ENCODE assay signal across 7 mouse cellular contexts in genomic region chr1:53909118-53909517, GRCm38 (mm10).
DNase-seq lines count a peak whose midpoint lies in the region; ATAC-seq and TF ChIP-seq lines count a peak whose summit lies in the region.

No protein-coding gene starts in this region.

- no peaks in the 10 kb centered on the region for H3K27me3 ChIP-seq in G1E (ENCODE audit: insufficient read depth, low read length)

- 0 out of 2 replicates have a peak, but pooled peaks have one; percentile 22 for TF ChIP-seq CTCF in G1E (IDR thresholded peaks at IDR 0.05; ENCODE audit: low read depth, low read length)
- TF ChIP-seq CTCF in brain, embryonic 14.5 days (IDR thresholded peaks at IDR 0.05; ENCODE audit: borderline replicate concordance, extremely low read depth, insufficient read depth, insufficient read length): peak; percentile 29; the same call in 1 of the 2 replicates

- peak; percentile 24 for DNase-seq in left cerebral cortex, adult 11 months (ENCODE audit: low spot score)
- DNase-seq in left cerebral cortex, adult 8-10 months (ENCODE audit: low spot score in 2 of 2): no peak
- DNase-seq in G1E (ENCODE audit: low spot score): no peak
- peak; percentile 87 for DNase-seq in brain, embryonic 14.5 days (ENCODE audit: low read depth)
- DNase-seq in induced T-regulatory cell, adult 2 months (ENCODE audit: low read depth): peak; percentile 83
- peak; percentile 21 for DNase-seq in skeletal muscle tissue, adult 2 months (ENCODE audit: low read depth, low spot score)
- no peak for DNase-seq in adrenal gland, adult 8-10 months

- H3K36me3 ChIP-seq in G1E (replicated peaks): no peaks in the 10 kb centered on the region

- TF ChIP-seq POLR2A in brain, embryonic 14.5 days (IDR thresholded peaks at IDR 0.05; ENCODE audit: borderline replicate concordance, extremely low read depth, insufficient read depth, insufficient read length, poor library complexity, severe bottlenecking): no peak

- no peaks in the 10 kb centered on the region for H3K4me1 ChIP-seq in G1E (ENCODE audit: insufficient read depth, low read depth, low read length)

- no peaks in the 10 kb centered on the region for H3K9me3 ChIP-seq in G1E (replicated peaks)

- no peak for ATAC-seq in G1E (ENCODE audit: extremely low read depth, insufficient number of reproducible peaks, low FRiP score, poor library complexity, severe bottlenecking)

- H3K4me3 ChIP-seq in G1E (ENCODE audit: low read depth, low read length): no peak overlapping the region

Comparison
In these comparisons a context has a peak if more than half of its experiments do, and no peak if none do; other contexts are left out.
1. DNase-seq: peak in left cerebral cortex, adult 11 months (single experiment), brain, embryonic 14.5 days (single experiment), induced T-regulatory cell, adult 2 months (single experiment) and skeletal muscle tissue, adult 2 months (single experiment); none in left cerebral cortex, adult 8-10 months (0 of 2), G1E (single experiment) and adrenal gland, adult 8-10 months (single experiment).